Mouse (Mus musculus): ENCODE measurements around the gene Tctex1d4.

GRCm38 (mm10) chr4:117094626-117095361 lies 31.8 kb upstream of the Tctex1d4 start:
- no peak for TF ChIP-seq EP300 (optimal IDR thresholded peaks at IDR 0.05)
- TF ChIP-seq CTCF (IDR thresholded peaks at IDR 0.05; ENCODE audit: low read depth) = no peak

All from stomach, postnatal 0 days (tissue).